Mouse (Mus musculus): ENCODE measurements at regions not wholly inside any gene's neighbourhood (a gene's known extent, or its start where the extent isn't known, plus 50 kb on each side); places are given as distances from the start of the nearest gene placed in this dataset.

DNA sequence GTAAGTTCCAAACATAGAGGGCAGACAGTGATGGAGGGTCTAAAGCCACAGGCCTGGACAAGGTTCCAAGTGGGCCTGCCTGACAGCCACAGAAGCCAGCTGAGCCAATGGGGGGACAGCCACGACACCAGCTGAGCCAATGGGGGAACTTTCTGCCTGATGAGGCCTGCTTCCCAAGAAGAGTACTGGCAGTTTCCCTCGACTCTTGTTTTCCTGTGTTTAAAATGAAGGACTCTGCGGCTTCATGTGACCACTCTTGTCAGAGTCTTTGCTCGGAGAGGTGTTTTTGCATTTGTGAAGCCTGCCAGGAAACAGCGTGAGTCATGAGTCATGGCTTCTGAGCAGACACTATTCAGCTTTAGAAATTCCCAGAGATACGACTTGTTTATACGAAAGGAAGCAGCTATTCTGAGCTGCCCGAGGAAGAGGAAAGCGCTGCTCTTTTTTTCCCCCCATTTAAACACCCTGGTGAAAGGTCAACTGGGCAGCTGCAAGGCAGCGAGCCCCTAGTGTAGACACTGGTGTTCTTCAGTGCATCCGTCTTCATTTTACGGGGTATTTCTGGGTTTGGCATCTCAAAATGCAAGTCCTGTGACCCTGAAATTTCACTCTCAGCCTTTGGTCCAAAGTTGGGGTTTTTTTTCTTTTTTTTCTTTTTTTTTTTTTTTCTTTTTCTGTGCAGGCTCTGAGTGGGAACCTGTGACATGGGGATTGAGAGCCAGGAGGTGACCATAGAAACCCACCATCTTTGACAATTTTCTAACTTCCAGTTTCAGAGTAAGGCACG is 183.5 kb upstream of the Klf7 start:
- TF ChIP-seq CTCF (IDR thresholded peaks at IDR 0.05; ENCODE audit: low read depth) = no peak
- TF ChIP-seq EP300 (IDR thresholded peaks at IDR 0.05; ENCODE audit: low read depth) = no peak
